Mouse (Mus musculus): Measurements from ENCODE around the gene Pik3cb.

Pik3cb gene

GRCm38 (mm10) chr9:99146855-99147735 is 6.7 kb upstream of the Pik3cb start:
- no peak for DNase-seq (ENCODE audit: low spot score in 2 of 2)

- DNase-seq (ENCODE audit: low spot score in 2 of 2) = no peak
These were observed 5.3 kb upstream of the Pik3cb start for GRCm38 (mm10) chr9:99145756-99146155.

- DNase-seq (ENCODE audit: low spot score in 2 of 2) = no peak
These were observed 4.1 kb upstream of the Pik3cb start for GRCm38 (mm10) chr9:99144416-99144989.

- DNase-seq (ENCODE audit: low spot score in 2 of 2) = no peak
These were observed 1.2 kb upstream of the Pik3cb start for GRCm38 (mm10) chr9:99141618-99142017.

DNA sequence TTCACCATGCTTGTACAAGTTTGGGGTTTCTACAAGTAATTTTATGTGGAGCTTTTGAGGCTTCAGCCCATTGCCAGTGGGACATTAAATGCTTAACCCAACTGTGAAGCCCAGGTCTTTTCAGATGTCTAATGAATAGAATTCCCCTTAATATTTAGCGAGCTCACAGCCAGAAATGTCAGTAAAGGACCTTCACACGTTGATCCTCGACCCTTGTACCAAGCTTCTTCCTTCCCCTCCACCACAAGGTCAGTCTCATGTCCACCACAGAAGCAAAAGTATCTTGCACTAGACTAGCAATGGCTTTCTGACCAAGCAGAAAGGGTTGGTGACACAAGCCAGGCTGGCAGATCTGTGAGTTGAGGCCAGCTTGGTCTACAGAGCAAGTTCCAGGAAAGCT is 750 bp upstream of the Pik3cb start:
- no peak for DNase-seq (ENCODE audit: low spot score in 2 of 2)

- peak in 1 of 2 experiments; percentile 22 for DNase-seq (ENCODE audit: low spot score in 2 of 2)
These were observed 1.0 kb downstream of the Pik3cb start for GRCm38 (mm10) chr9:99139194-99140023.

DNA sequence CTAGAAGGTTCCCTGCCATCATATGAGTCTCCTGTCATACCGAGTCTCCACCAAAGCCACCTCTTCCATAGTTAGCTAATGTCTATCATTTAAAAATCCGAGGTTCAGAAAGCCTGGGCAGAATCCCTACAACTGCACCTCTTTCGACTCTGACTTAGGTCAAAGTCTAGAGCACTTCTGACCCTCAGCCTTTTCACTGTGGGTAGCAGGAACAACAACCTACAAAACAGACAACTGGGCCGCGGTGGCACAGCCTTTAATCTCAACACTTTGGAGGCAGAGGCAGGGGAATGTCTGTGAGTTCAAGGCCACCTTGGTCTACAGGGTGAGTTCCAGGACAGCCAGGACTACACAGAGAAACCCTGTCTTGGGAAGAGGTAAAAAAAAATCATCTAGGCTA is 3.1 kb downstream of the Pik3cb start:
- DNase-seq (ENCODE audit: low spot score in 2 of 2) = no peak

DNA sequence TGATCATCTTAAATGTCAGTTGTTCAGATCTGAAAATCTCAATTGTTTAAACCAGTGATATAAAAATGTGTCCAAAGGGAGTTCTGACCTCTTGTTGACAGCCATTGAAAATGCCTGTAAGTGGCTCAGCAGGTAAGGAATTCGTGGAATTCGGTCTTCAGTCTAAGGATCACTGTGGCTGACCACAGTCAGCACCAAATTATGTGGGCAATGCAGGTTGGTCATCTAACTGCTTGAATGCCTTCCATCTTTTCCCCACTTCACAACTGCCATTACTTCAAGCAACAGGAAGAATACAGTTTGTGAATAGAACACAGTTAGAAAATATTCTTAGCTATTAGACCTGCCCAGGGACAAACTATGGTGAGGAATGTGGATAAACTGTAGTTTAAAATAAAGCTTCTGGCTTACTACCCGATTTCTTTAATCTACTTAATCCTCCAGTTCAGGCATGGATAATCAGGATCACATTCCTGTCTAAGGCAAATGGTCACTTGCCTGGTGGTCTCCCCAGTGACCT is 8.4 kb downstream of the Pik3cb start:
- DNase-seq (ENCODE audit: low spot score in 2 of 2) = no peak

DNA sequence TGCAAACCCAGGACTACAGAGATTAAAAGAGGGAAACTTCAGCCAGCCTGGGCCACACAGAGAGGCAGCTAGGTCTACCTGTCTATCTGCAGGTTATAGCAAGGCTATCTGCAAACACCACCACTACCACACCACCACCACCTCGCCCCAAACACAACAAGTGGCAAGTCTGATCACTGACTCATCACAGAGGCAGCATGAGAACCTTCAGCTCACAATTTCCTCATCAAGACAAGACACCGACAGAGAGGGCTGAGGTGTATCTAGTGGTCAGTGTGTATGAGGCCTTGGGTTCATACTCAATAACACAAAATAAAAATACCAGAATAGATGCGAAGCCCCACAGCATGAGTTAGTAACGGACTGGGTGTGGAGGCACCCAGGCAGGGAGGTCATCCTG is 9.3 kb downstream of the Pik3cb start:
- no peak for DNase-seq (ENCODE audit: low spot score in 2 of 2)

- DNase-seq (ENCODE audit: low spot score in 2 of 2) = no peak
These were observed 12.8 kb downstream of the Pik3cb start for GRCm38 (mm10) chr9:99127578-99127977.

GRCm38 (mm10) chr9:99122749-99123148 is 17.7 kb downstream of the Pik3cb start:
- DNase-seq (ENCODE audit: low spot score in 2 of 2) = no peak

GRCm38 (mm10) chr9:99112409-99112808 is 28.0 kb downstream of the Pik3cb start:
- no peak for DNase-seq (ENCODE audit: low spot score in 2 of 2)

- DNase-seq (ENCODE audit: low spot score in 2 of 2) = no peak
These were observed 29.3 kb downstream of the Pik3cb start for GRCm38 (mm10) chr9:99111085-99111484.

- DNase-seq (ENCODE audit: low spot score in 2 of 2) = no peak
These were observed 30.2 kb downstream of the Pik3cb start for GRCm38 (mm10) chr9:99110213-99110612.

GRCm38 (mm10) chr9:99109585-99109984 is 30.8 kb downstream of the Pik3cb start:
- DNase-seq (ENCODE audit: low spot score in 2 of 2) = no peak

DNA sequence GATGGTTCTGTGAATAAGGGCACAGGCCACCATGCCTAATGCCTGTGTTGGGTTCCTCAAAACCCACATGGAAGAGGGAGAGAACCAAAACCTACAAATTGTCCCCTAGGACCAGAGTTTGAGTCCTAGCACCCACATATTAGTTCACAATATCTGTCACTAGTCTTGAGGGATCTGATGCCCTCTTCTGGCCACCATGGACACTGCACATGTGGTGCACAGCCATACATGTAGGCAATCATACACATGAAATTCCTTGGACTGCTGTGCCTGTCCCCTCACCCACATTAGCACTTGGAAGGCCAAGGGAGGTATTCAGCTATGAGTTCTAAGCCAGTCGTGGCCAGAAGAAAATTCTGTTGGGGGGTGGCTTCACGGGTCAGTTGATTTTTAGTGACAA is 36.0 kb downstream of the Pik3cb start:
- DNase-seq (ENCODE audit: low spot score in 2 of 2) = no peak

GRCm38 (mm10) chr9:99103865-99104264 is 36.6 kb downstream of the Pik3cb start:
- no peak for DNase-seq (ENCODE audit: low spot score in 2 of 2)

- no peak for DNase-seq (ENCODE audit: low spot score in 2 of 2)
These were observed 41.8 kb downstream of the Pik3cb start for GRCm38 (mm10) chr9:99098482-99099129.

DNA sequence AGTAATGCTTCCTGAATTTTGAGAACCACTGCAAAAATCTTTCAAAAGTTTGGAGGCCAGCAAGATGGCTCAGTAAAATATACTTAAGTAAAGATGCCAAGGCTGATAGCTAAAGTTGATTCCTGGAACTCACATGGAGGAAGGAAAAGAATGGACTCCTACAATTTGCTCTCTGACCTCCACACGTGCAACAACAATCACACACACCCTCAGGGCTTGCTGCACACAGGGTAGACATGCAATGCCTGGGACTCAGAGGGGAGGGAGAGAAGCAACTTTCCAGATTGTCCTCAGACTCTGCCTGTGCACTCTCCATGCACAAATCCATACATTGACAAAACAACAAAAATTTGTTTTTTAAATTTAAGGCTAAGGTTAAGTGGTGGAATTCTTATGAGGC is 42.8 kb downstream of the Pik3cb start:
- no peak for DNase-seq (ENCODE audit: low spot score in 2 of 2)

DNA sequence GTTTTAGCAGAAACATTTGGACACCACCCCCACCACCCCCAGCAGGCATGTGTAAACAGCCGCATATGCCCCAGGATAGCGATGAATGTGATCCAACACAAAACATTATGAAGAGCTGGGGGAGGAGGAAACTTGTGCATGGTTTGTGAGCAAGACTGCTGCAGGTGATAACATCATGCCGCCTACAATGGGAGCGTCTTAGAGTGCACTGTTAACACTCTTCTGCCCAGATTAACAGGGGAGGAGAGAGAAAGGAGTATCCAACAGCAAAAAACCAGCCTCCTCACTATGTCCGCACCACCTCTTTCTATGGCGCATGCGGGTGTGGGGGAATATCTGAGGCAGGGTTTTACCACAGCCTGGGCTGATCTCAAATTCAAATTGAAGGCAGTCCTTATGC is 45.2 kb downstream of the Pik3cb start:
- DNase-seq (ENCODE audit: low spot score in 2 of 2) = no peak

GRCm38 (mm10) chr9:99090546-99090945 is 49.9 kb downstream of the Pik3cb start:
- no peak for DNase-seq (ENCODE audit: low spot score in 2 of 2)

DNA sequence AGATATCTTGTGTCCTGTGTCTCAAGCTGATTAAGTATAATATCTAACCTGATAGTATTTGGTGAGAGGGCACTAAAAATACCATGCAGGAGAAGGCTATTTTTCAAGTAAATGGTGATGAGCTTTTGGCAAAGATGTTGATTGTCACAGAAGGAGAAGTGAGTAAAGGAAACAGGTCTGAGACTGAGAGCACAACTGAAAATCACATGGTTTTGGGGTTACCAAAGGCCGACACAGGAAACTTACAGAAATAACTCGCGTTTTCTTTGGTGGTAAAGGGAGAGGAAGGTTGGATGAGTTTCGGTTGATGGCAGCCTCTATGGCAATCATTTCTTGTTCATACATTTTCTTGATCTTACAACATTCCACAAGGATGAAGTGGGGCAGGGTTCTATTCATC is 50.5 kb downstream of the Pik3cb start:
- no peak for DNase-seq (ENCODE audit: low spot score in 2 of 2)

All from urinary bladder, postnatal 4 days (tissue).